Comparison of ENCODE assay signal across 8 mouse cellular contexts in genomic region chr9:70926820-70927588, GRCm38 (mm10). TPM values are rescaled to one million over a fixed set of nuclear protein-coding genes. Genes with fewer than 3 reads are reported as not detected.
A peak's percentile ranks its signal among the peaks of the same experiment; 100 is the strongest.
DNase-seq lines count a peak whose midpoint lies in the region; ATAC-seq and TF ChIP-seq lines count a peak whose summit lies in the region.

No protein-coding gene starts in this region.

- no peaks in the 10 kb centered on the region for H3K27me3 ChIP-seq in kidney, adult 2 months (replicated peaks; ENCODE audit: control insufficient read depth, insufficient read depth, low read length)
- H3K27me3 ChIP-seq in forebrain, embryonic 14.5 days (replicated peaks; ENCODE audit: control insufficient read depth, insufficient read depth, low read length) = no peaks in the 10 kb centered on the region

- no peaks in the 10 kb centered on the region for H3K36me3 ChIP-seq in kidney, adult 2 months (ENCODE audit: control insufficient read depth, insufficient read depth, low read length)
- no peaks in the 10 kb centered on the region for H3K36me3 ChIP-seq in forebrain, embryonic 14.5 days (ENCODE audit: control insufficient read depth, insufficient read depth, low read length)

- no peak overlapping the region for H3K4me3 ChIP-seq in kidney, adult 2 months (ENCODE audit: insufficient read depth, low read depth, low read length)
- H3K4me3 ChIP-seq in forebrain, embryonic 14.5 days (ENCODE audit: low read depth, low read length) = no peak overlapping the region

- no peak overlapping the region for H3K4me2 ChIP-seq in forebrain, embryonic 14.5 days (ENCODE audit: low read length)

- no peaks in the 10 kb centered on the region for H3K9me3 ChIP-seq in forebrain, embryonic 14.5 days (replicated peaks; ENCODE audit: control insufficient read depth, low read length)

- H3K27ac ChIP-seq in kidney, adult 2 months (ENCODE audit: insufficient read depth, low read depth, low read length) = no peak overlapping the region
- no peak overlapping the region for H3K27ac ChIP-seq in forebrain, embryonic 14.5 days (ENCODE audit: low read depth, low read length)

- no peak for TF ChIP-seq CTCF in kidney, adult 2 months (conservative IDR thresholded peaks at IDR 0.05; ENCODE audit: insufficient read depth, insufficient read length, low read depth, low read length)

- WGBS in kidney, adult 2 months = 75% methylated on average over 6 of the region's 6 CpGs
- 81% methylated on average over 6 of the region's 6 CpGs for WGBS in forebrain, embryonic 14.5 days

- no peaks in the 10 kb centered on the region for H3K4me1 ChIP-seq in kidney, adult 2 months (ENCODE audit: control insufficient read depth, insufficient read depth, low read length)
- 0 out of 2 replicates have a peak, but pooled peaks cover 3% of the 10 kb centered on the region for H3K4me1 ChIP-seq in forebrain, embryonic 14.5 days (ENCODE audit: control insufficient read depth, insufficient read depth, low read length)

- TF ChIP-seq POLR2A in kidney, adult 2 months (IDR thresholded peaks at IDR 0.05; ENCODE audit: low read depth, low read length) = no peak

- ATAC-seq in hematopoietic stem cell, adult 5-6 weeks (replicated peaks in 1 of 2; ENCODE audit: insufficient read depth in 1 of 2, low FRiP score in 2 of 2, low TSS enrichment in 1 of 2, low read depth in 1 of 2, poor library complexity in 2 of 2, severe bottlenecking in 2 of 2) = peak; percentile 48 to 59; a peak in 3 of 4 replicates
- no peak for ATAC-seq in monocyte, adult 5-6 weeks (replicated peaks; ENCODE audit: insufficient number of reproducible peaks, low FRiP score, low TSS enrichment, poor library complexity, severe bottlenecking)
- ATAC-seq in forebrain, embryonic 14.5 days = no peak

- no peak overlapping the region for H3K9ac ChIP-seq in forebrain, embryonic 14.5 days (ENCODE audit: low read length)

- DNase-seq in kidney, adult 2 months = peak; percentile 8
- DNase-seq in kidney, adult 18-20 months = no peak
- DNase-seq in ZHBTc4 (ENCODE audit: low read depth, low spot score) = peak; percentile 51
- peak; percentile 36 for DNase-seq in lung, postnatal 25 days (ENCODE audit: low spot score)
- no peak for DNase-seq in forebrain, embryonic 14.5 days (ENCODE audit: low spot score)
- DNase-seq in cerebellum, postnatal 25 days = no peak

RNA-seq across cellular contexts. Expression of gene Lipc, which starts 25.0 kb away (rescaled TPM):
- 0.58 TPM in 2 replicates for polyA plus RNA-seq in kidney, adult 2 months (2012; rRNA removed)
- total RNA-seq in hematopoietic stem cell, adult 5-6 weeks (2017) = 0.13 and 0.55 TPM in 2 replicates
- 0.58 TPM in 1 of 3 replicates, not detected in the others for total RNA-seq in monocyte, adult 5-6 weeks (2017)
- 0.38 TPM in 1 of 2 replicates, not detected in the other for polyA plus RNA-seq in forebrain, embryonic 14.5 days (2014; fragmentation: Nextera tagmentation; extraction: Ambion mirVana)

Comparison
In these comparisons a context has a peak if more than half of its experiments do, and no peak if none do; other contexts are left out.
1. DNase-seq: peak in kidney, adult 2 months (single experiment), ZHBTc4 (single experiment) and lung, postnatal 25 days (single experiment); none in kidney, adult 18-20 months (single experiment), forebrain, embryonic 14.5 days (single experiment) and cerebellum, postnatal 25 days (0 of 2).
2. ATAC-seq: peak in hematopoietic stem cell, adult 5-6 weeks (2 of 2); none in monocyte, adult 5-6 weeks (single experiment) and forebrain, embryonic 14.5 days (single experiment).